Mouse (Mus musculus): Measurements from ENCODE around the gene Plcd4.

Gene Plcd4

GRCm38 (mm10) chr1:74600501-74601266 lies 58.0 kb downstream of the Plcd4 start:
- no peak for DNase-seq

- DNase-seq: peak; percentile 86 to 88
Measured at GRCm38 (mm10) chr1:74601267-74601962, 58.7 kb downstream of the Plcd4 start, which contains the start of the genes Rnf25 and Stk36. Gene Rnf25, minus strand, starts transcription at chr1:74601397. Gene Stk36, plus strand, starts transcription at chr1:74601445.

Measured in kidney, adult 8-10 months (tissue).